Mouse (Mus musculus) CD4-positive, CD25-positive, alpha-beta regulatory T cell (primary cell): ENCODE results near the gene Efna2. TPM values are rescaled to one million over a fixed set of nuclear protein-coding genes. Genes with fewer than 3 reads are reported as not detected.

Experiments used
- polyA plus RNA-seq: library from polyadenylated mRNA; unstranded; fragments of 100-300 nt; shearing (Covaris generic); gene quantifications from one replicate; pipeline ENCODE4 v1.2.1, GENCODE M21; 2017

Gene Efna2
- polyA plus RNA-seq, result 0.17 TPM

GRCm38 (mm10) chr10:80179068-80180051, at the start of gene Efna2:
Gene Efna2, plus strand, starts transcription at chr10:80179482.

DNA sequence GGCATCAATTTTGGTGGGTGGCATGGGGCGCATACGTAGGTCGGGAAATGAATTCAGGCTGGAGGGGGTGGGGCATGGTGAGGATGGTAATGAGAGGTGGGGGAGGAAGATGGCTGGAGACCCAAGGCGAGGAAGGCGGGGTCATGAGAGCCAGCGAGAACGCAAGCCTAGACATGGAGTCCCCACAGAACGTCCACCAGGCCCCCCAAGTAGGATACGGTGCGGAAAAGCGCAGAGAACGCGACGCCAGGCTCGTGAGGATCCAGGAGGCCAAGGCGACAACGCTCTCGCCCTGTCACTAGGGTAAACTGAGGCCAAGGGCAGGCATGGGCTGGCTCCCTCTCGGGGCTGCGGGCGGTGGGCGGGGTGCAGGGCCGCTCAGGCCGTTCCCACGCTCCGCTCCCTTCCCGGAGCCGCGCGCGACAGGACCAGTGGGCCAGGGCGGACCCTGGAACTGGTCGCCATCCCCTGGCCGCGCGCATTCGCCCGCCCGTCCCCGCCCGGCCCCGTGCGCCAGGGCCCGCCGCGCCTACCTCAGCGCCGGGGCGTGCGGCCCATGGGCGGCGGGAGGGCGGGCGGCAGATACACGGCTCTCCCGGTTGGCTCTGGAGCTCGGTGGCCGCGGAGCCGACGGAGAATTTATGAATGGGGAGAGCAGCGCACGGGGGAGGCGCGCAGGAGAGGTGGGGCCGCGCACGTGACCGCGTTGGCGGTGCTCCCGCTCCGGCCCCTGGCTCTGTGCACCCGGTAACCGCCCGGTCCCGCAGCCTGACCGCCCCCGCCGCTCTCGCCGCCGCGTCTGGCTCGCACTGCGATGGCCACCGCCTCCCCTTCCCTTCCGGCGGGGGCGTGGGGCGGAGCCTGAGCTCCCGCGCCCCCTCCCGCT, 40.5 kb upstream of the Efna2 start, which contains the start of gene Atp5d:
Gene Atp5d, plus strand, starts transcription at position 80 of the 886 bp plus-strand sequence.

DNA sequence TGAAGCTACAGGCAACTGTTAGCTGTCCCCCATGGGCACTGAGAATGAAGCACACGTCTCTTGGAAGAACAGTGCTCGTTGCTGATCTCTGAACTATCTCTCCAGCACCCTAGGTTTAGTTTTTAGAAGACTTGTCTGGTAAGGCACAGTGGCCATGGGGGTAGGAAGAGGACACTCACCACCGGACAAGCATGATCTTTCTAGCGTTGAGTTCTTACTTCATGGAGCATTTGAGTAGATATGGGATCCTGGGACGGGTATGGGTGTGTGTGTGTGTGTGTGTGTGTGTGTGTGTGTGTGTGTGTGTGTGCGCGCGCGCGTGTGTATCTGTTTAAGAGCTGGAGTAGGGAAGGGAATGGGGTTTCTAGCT, 38.6 kb upstream of the Efna2 start, which contains the start of gene Cbarp:
Gene Cbarp, minus strand, starts transcription at position 170 of the 370 bp plus-strand sequence.

GRCm38 (mm10) chr10:80147719-80148601, 31.3 kb upstream of the Efna2 start, which contains the start of gene Midn:
Gene Midn, plus strand, starts transcription at chr10:80148272.

DNA sequence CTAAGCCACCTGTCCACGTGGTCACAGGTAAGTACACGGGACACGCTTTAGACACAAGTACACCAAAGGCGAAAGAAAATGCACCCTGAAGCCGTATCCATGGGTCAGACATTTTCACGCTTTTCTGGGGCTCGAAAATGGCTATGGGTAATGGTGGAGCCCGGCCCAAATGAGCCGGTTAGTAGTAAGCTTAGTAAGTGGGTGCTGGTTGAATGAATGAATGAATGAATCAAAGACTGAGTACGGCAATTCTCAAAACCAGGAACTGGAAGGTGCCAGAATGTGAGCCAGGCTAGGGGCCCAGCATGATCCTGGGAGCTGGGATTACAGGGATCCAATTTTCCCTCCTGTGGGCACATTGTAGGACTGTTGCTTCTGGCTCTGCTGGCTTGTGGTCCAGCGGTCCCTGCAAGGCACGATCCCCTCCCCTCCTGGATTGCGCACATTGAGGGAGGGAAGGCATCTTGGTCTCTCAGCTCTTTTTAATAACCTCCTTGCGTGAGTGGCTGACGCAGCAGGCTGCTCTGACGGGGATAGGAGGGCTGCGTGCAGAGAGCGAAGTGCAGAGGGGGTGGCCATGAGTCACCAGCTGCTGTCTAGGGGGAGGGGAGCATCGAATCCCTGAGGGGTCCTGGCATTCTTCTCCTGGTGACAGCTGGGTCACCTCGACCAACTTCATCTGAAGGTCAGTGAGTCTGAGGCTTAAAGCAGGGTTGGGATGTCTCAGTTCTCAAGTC, 13.7 kb upstream of the Efna2 start, which contains the start of gene Cirbp:
Gene Cirbp, plus strand, starts transcription at position 594 of the 737 bp plus-strand sequence.

GRCm38 (mm10) chr10:80172527-80173292, 6.6 kb upstream of the Efna2 start, which contains the start of gene 1600002K03Rik:
Gene 1600002K03Rik, plus strand, starts transcription at chr10:80172944.

DNA sequence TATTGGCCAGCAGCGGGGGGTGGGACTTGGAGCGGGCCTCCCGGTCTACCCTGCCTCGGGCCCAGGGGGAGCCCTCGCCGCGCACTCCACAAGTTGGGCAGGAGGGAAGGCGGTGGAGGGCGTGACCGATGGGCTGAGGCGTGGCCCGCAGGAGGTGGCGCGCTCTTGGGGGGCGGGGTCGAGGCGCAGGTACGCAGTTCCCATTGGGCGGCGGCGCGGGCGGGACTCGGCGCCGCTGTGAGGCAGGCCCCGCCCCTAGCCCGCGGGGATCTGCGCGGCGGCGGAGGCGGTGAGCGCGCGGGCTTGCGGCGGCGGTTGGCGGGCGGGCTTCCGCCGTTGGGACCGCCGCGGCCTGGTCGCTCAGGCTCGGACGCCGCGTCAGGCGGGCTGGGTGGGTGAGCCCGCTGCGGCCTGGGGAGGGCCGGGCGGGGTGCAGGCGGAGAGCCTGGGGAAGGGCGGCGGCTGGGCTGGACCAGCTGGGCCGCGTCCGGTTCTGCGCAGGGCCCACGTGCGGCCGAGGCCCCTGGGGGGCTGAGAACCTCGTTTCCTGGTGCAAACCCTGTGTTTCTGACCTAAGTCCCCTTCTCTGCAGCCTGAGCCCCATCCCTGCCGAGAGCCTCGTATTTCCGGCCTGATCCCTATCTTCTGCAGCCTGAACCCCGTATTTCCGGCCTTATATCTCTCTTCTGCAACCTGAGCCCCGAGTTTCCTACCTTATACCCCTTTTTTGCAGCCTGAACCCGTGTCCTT, 47.3 kb downstream of the Efna2 start, which contains the start of gene Mum1:
Gene Mum1, plus strand, starts transcription at position 19 of the 750 bp plus-strand sequence.

Other genes starting within 250 kb of the Efna2 start
- gene Wdr18, start 219.3 kb upstream of the Efna2 start, polyA plus RNA-seq, result 73.4 TPM
- not detected for gene Grin3b, start 208.8 kb upstream of the Efna2 start, polyA plus RNA-seq
- 32.9 TPM for gene Tmem259, start 195.2 kb upstream of the Efna2 start, polyA plus RNA-seq
- gene Cnn2, start 190.9 kb upstream of the Efna2 start, polyA plus RNA-seq, result 937 TPM
- gene Abca7, start 183.0 kb upstream of the Efna2 start, polyA plus RNA-seq, result 60.9 TPM
- gene Arhgap45, start 162.8 kb upstream of the Efna2 start, polyA plus RNA-seq, result 916 TPM
- gene Polr2e, start 139.7 kb upstream of the Efna2 start, polyA plus RNA-seq, result 195 TPM
- 441 TPM for gene Gpx4, start 132.3 kb upstream of the Efna2 start, polyA plus RNA-seq
- gene Sbno2, start 73.9 kb upstream of the Efna2 start, polyA plus RNA-seq, result 59.4 TPM
- gene Stk11, start 63.7 kb upstream of the Efna2 start, polyA plus RNA-seq, result 47.2 TPM
- 400 TPM for gene Atp5d, start 40.9 kb upstream of the Efna2 start, polyA plus RNA-seq
- gene Cbarp, start 38.6 kb upstream of the Efna2 start, polyA plus RNA-seq, result 3.4 TPM
- gene Midn, start 31.2 kb upstream of the Efna2 start, polyA plus RNA-seq, result 5.6 TPM
- gene Cirbp, start 13.5 kb upstream of the Efna2 start, polyA plus RNA-seq, result 228 TPM
- 21.5 TPM for gene 1600002K03Rik, start 6.5 kb upstream of the Efna2 start, polyA plus RNA-seq
- 119 TPM for gene Mum1, start 47.0 kb downstream of the Efna2 start, polyA plus RNA-seq
- gene Ndufs7, start 69.6 kb downstream of the Efna2 start, polyA plus RNA-seq, result 273 TPM
- 0.67 TPM for gene Gamt, start 81.5 kb downstream of the Efna2 start, polyA plus RNA-seq
- gene Dazap1, start 82.0 kb downstream of the Efna2 start, polyA plus RNA-seq, result 94.1 TPM
- gene Rps15, start 113.0 kb downstream of the Efna2 start, polyA plus RNA-seq, result 790 TPM
- gene Apc2, start 116.5 kb downstream of the Efna2 start, polyA plus RNA-seq, result 0.24 TPM
- 82.5 TPM for gene 2310011J03Rik, start 141.1 kb downstream of the Efna2 start, polyA plus RNA-seq
- gene Pcsk4, start 150.0 kb downstream of the Efna2 start, polyA plus RNA-seq, result 28.8 TPM
- 0.41 TPM for gene Reep6, start 150.5 kb downstream of the Efna2 start, polyA plus RNA-seq
- gene Adamtsl5, start 168.9 kb downstream of the Efna2 start, polyA plus RNA-seq, result not detected
- not detected for gene Plk5, start 177.0 kb downstream of the Efna2 start, polyA plus RNA-seq
- gene Mex3d, start 208.2 kb downstream of the Efna2 start, polyA plus RNA-seq, result 8.7 TPM
- gene Mbd3, start 220.1 kb downstream of the Efna2 start, polyA plus RNA-seq, result 184 TPM
- 234 TPM for gene Uqcr11, start 227.3 kb downstream of the Efna2 start, polyA plus RNA-seq